Mouse (Mus musculus) cerebellum, postnatal 14 days (tissue): Measurements from ENCODE around the gene Sectm1b.
"Not testable (repeated sequence)": the region's sequence is repeated elsewhere in the genome, so short reads cannot be mapped to it uniquely, and the experiment has no call there.

Experiments used
- DNase-seq, 2 experiments: peaks; one replicate each; pipeline ENCODE4 v3.0.0; 2021; ENCODE audit warnings: mixed read lengths in 2 of 2

The Sectm1b gene

DNA sequence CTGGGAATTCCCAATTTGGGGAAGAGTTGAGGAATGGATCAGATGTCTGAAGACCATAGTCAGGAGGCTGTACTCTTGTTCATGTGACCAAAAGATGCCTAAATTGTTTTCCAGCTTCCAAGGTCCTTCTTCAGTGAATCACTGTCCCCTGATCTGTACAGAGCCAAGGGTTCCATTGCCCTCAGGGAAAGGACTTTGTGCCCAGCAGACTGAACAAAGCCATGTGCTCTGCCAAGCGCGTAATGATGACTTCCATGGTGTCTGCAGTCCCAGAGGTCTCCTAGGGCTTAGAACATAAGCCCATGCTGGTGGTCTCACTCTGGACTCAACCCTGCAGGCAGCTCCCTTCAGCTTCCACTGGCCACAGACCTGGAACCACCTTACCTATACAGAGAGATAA, 4.5 kb upstream of the Sectm1b start:
- DNase-seq, result no peak

DNA sequence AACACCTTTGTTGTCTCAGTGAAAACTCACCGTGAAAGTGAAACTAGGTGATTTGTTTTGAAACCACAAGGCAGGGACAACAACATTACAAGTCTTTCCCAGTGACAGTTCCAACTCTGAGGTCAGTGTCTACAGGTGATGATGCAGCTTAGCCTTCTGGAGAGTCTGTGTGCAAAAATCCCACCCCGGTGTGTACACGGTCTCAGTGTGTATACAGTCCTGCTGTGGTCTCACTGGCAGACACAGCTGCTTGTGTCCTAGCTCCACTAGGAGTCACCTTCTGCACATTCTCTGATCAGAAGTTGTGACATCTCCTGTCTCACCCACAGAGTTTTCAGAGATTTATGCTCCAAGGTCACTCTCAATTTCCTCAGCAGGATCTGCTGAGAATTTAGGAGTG, 828 bp upstream of the Sectm1b start:
- no peak for DNase-seq

DNA sequence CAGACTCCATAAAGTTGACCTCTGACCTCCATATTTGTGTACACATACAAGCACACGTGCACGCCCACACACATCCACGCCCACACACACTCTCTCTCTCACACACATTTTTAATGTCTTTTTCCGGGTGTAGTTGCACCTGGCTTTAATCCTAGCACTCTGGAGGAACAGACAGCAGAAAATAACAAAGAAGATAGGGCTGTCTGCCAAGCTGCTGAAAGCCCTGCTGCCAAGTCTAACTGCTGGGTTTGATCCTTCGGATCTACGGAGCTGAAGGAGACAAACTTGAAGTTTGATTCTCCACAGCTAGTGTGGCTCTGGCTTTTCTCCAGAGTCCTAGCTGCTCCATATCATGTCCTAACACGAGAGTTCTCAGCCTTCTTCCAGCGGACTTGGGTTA, 1.8 kb downstream of the Sectm1b start:
- no peak for DNase-seq

DNA sequence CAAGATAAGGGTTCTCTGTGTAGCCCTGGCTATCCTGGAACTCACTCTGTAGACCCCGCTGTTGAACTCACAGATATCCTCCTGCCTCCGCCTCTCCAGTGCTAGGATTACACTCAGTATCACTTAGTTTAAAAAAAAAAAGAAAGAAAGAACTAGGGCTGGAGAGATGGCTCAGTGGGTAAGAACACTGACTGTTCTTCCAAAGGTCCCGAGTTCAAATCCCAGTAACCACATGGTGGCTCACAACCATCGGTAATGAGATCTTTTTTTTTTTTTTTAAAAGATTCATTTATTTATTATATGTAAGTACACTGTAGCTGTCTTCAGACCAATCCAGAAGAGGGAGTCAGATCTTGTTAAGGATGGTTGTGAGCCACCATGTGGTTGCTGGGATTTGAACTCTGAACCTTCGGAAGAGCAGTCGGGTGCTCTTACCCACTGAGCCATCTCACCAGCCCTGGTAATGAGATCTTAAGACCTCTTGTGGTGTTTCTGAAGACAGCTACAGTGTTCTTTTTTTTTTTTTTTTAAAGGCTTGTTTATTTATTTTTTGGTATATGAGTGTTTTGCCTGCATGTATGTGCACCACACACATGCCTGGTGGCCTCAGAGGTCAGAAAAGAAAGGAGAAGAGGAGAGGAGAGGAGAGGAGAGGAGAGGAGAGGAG, 2.8 kb downstream of the Sectm1b start:
- DNase-seq, result not testable (repeated sequence)

DNA sequence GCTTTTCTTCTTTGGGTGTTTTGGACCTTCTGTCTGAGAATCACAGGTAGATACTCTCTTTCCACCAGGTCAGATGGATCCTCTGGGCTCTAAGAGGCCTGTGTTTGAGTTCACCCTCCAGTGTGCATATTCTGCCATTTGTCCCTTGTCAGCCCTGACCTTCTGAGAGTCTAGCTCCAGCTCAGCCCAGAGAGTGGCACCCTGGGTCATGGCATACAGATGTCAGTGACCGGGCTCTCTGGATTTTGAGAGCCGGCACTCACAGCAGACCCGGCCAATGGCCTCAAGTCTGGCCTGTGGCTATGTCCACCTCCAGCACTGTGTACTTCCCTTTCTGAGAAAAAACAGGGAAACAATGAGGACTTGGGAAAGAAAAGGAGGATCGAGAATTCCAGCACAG, 3.9 kb downstream of the Sectm1b start:
- no peak for DNase-seq

DNA sequence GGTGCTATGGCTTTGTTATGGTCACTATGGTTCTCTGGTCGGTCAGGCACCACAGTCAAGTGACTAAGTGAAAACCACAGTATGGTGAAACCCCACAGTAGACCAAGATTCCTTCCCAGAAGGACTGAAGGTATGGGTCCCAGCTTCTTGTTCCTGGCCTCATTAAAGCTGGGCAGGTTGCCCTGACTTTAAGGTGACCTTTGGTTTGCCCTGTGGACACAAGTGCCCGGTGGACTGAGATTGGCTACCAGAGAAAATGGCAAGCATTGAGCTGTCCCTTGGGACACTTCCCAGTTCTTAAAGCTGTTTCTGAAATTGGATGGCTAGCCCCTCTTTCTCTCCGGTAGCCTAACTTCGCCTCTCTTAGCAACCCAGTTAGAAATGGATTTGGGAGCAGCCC, 4.4 kb downstream of the Sectm1b start:
- no peak for DNase-seq

DNA sequence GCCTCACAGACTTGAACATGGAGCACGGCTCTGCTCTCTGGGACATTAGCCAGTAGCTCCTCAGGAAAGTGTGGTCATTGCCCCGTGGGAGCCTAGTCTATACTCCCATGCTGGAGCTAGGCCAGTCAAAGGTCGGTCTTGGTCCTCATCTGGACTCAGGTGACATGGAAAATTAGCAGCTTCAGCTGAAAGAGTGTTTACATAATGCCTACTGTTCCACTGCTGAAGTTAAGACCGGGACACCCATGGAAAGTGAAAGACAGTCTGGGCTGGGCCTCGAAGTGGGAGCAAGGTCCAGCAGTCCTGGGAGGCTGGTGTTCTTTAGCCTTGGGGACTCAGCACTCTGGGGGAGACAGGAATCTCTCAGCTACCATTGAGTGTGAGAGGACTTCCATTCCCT, 5.2 kb downstream of the Sectm1b start:
- no peak for DNase-seq

DNA sequence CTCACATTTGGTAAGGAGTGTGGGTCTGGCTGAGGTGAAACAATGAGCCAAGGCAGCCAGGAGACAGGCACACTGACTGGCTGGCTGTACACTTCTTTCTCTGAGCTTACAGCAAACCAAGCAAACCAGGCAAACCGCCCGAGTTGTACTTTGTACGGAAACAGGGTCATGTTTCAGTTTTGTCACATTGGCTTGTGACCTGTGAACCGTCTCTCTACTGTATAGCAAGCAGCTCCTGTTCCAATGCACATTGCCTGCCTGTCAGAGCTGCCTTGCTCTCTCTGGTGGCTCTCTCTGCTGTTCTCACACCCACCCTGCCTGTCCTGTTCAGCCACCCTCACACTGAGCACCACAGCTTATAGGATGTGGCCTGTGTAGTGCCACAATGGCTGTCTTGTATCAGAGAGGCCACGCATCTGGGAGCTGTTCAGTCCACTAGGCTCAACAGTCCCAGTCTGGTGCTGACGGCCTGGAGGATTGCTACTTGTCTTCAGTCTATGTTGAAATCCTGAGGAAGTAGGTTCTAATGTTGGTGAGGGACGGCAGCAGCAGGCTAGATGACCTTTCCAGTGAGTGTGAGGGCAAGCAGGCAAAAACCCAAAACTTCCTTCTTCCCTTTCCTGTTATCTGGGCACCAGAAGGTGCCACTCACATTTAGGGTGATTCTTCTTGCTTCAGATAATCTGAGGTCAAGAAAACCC, 6.7 kb downstream of the Sectm1b start:
- DNase-seq, result no peak

DNA sequence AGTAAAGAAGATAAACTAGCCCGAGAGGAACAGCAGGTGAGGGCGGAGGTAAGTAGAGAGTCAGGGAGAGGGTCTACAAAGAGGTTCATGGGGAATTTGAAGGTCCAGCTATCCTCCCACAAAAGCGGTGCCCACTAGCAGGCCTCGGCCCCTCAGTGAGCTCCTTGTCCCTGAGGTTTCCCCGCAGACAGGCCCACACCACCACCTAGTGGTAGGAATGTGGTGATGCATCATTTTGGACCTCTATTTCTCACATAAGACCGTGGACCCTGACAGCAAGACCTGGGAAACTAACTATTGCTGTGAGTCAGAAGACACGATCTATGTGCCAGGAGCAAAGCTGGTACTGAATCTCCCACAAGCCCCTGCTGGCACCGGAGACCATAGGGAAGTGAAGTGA, 9.8 kb downstream of the Sectm1b start:
- peak; percentile 89 for DNase-seq

DNA sequence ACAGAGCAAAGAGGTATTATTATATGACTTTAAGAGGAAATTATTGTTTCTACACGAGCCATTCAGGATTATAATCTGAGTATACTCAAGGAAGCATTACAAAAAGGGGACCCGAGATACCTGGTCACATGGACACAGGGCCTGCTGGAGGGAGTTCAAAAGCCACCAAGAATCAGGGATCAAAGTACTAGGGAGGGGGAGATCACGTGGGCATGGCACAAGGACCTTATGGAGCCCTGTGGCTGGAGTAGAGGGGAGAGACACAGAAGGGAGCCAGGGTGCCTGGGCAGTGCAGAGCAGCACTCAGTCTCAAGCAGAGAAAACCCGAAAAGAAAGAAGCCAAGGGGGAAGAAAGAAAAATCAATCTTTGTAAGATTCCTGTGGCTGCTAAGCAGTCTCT, 11.0 kb downstream of the Sectm1b start:
- DNase-seq, result no peak

DNA sequence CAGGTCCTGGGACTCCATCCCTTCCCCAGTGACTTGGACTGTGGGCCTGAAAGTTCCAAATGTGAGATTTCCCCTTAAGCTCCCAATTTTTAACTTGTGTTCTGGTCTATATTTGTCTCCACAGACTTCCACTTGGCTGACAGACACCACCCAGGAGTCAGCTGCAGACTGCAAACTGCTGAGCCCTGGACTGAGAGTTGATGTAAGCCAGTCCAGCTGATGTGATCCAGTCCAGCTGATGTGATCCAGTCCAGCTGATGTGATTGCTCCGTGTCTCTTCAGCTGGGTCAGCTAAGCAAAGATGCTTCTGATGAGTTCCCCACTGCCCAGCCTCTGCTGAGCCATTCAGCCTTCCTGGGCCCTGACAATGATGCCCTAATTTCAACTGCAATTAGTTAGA, 11.6 kb downstream of the Sectm1b start:
- DNase-seq, result no peak

DNA sequence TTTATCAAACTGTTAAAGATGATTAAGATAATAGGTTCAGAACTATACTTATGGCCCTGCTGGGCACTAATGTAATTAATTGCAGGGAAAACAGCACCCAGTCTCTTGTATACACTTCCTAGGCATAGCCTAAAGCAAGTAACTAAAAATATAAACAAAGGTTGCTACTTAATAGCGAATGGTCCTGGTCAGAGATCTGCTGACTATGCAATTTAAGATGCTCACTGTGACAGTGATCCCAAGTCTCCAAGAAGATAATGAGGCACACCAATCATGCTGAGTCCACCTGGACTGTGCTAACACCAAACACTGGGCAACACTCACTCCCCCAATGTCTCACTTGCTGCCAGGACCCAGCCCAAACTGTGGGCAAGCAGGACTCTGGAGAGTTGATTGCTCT, 13.5 kb downstream of the Sectm1b start:
- DNase-seq, result no peak

DNA sequence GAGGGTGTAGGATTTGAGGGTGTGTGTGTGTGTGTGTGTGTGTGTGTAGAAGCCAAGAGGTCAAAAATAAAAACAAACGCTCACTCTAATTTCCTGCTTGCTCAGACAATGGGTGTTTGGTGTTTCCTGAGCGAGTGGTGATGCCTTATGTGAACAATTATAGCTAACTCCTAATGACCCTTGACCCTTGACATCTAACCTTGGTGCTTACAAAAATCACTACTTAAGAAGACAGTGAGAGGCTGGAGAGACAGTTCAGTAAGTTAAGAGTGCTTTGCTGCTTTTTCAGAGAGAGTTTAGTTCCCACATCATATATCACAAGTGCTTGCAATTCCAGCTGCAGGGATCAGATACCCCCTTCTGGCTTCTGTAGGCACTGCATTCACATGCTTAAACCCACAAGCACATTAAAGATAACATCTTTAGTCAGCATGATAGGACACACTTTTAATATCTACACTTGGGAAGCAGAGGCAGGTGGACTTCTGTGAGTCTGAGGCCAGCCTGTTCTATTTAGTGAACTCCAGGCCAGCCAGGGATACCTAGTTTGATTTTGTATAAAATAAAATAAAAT, 15.5 kb downstream of the Sectm1b start:
- no peak for DNase-seq

DNA sequence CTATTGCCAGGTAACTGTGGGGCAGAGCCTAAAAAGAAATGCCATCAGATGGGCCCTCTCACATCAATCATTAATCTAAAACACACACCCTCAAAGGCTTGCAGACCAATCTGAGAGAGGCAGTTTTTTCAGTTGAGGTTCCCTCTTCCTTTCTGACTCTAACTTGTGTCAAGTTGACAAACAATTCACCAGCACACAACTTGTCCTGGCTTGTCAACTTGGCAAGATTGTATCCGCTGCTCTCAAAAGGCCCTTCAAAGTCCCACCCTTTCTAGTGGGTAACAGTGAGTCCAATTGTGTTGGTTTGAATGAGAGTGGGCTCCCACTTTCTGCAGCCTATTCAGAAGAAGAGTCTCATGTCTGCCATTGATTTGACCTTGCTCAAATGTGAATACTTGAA, 18.1 kb downstream of the Sectm1b start:
- DNase-seq, result no peak

DNA sequence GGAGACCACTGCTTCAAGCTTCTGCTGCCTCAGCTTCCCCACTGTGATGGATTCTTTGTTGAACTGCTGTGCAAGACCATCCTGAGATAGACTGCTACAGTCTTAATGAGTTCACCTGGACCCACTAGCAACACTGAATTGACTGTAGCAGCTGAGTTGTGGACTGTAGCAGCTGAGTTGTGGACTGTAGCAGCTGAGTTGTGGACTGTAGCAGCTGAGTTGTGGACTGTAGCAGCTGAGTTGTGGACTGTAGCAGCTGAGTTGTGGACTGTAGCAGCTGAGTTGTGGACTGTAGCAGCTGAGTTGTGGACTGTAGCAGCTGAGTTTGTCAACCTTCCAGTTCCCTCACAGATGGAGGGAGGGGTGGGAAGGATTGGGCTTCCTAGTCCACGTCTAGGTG, 20.3 kb downstream of the Sectm1b start:
- not testable (repeated sequence) for DNase-seq

DNA sequence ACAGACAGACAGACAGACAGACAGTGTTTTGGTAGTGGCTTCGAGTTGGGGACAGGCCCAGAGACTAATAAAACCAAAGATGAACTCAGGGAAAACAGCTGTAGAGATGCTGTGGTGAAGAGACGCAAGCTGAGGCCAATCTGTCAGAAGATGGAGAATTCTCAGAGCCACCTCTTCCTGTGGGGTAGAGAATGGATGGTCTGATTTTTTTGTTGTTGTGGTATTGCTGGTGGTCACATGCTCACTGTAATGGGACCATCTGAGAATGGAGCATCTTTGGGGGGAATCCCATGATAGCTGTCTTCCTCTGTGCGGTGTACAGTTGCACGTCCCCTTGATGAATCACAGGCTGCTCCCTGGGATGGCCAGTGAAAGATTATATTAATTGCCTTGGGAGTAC, 20.9 kb downstream of the Sectm1b start:
- no peak for DNase-seq

DNA sequence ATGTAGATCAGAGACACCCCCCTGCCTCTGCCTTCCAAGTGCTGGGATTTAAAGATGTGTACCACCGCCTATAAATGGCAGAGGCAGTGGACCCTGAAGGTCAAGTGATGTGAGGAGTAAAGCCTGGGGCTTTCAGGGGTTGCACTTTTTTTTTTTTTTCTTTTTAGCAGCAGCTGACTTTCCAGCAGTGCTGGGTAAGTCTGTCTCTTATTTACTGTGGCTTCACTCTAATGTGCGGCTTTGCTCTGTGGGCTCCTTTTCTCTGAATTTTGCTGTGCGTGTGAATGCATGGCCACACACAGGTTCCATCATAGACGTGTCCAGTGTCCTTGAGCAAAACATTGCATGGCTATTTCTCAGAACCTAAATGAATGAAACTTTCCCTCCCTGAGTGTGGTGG, 21.7 kb downstream of the Sectm1b start:
- DNase-seq, result no peak

DNA sequence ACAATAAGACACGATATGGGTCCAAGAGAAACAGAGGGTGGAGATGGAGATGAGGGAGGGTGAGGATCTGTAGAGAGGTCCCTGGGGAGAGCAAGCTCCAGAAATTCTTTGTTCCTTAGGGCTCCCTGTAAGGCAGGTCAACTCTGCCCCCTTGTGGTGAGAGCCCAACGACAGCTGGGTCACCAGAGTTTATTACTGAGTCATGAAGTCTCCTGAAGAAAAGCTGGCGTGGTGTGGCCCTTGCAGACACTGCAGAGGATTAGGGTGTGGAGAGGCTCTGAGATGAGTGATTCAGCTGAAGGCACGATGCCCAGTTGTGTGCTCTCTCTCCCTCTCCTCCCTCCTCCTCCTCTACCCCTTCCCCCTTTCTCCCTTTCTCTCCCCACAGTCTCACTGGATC, 22.2 kb downstream of the Sectm1b start:
- DNase-seq, result peak; percentile 79 to 88

DNA sequence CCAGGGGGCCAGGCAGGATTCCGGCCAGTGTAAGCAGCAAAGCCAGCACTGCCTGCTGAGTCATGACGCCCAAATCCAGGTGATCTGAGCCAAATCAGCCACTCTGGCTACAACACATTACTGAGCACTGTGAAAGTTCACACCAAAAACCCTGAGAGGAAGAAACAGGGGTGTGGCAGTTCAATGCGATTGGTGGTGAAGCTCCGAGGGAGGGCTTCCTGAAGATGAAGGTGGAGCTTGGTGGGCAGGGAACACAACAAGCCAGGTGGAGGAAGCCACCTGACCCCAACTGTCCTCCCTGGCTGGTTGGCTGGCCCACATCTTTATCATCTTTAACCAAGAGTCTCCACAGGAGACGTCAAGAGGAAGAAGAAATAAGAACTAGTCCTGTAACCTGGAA, 24.1 kb downstream of the Sectm1b start, which contains the start of gene Cd7:
Gene Cd7 (minus strand): TSS at position 117 of the 400 bp plus-strand sequence.
- DNase-seq, result no peak

DNA sequence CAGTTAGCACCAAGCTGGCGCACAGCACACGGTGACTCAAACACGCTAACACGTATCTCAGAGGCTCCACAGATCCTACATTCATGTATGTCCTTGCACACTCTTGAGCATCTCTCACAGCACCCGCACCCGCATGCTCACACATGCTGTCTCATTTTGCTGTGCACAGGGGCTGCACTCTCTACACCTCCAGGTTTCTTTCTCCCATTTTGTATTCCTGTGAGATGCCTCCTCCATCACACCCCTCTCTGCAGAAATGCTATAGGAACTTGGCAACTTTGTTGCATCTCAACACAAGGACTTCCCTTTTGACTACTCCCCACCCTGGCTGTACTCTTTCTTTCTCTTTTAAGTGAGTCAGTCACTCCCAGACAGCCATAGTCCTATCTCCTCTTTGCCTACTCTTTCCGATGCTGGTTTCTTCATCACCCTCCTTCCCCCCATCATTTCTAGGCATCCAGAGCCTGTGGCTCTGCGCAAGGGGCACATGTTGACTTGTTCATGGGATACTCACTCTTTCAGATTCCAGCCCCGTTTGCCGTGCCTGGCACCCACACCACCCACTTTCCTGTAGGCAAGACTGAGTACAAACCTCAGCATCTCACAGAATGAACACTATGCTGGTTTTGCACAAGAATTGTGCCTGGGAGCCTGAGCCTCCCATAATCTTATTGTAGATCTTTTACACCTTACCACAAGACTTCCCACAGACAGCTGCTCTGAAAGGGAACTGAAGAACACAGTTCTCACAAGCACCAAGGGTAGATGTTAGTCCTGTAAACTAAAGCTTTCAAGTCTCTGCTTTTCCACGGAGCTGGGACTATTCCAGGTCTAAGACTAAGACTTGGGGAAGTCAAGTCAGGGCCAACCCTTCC, 24.8 kb downstream of the Sectm1b start:
- no peak for DNase-seq

DNA sequence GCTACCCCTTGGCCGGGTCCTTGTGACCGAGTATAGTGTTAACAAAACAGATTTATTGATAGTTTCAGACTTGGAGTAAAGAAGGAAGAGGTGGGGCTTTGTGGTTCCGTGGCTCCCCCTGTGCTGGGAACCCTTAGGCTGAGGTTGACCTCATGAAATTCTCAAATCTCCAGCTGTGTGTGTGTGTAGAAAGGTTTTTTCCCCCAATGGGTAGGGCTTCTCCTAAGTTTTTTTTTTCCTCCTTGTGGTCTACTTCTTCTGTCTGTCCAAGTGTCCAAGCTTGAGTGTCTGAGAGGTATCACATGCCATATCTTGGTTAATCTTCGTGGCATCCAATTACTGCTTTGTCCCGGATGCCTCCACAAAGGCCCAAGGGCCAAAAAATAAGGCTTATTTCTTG, 30.3 kb downstream of the Sectm1b start:
- DNase-seq, result no peak

DNA sequence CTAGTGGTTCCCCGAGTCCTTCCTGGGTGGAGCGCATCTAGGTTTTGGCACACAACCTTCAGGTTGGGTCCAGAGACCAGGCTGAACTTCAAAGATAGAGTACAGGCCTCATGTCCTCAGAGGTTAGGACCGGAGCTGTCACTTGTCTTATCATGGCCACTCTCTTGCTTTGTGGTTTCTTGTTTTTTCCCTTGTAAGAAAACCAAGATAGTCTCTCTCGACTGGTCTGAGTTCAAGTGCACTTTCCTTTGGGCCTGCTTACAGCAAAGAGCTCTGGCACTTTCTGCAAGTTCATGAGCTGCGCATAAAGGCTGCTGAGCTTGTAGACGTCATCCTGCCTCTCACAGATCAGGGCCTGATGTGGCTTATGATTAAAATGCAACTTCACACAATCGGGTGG, 36.1 kb downstream of the Sectm1b start:
- DNase-seq, result no peak

DNA sequence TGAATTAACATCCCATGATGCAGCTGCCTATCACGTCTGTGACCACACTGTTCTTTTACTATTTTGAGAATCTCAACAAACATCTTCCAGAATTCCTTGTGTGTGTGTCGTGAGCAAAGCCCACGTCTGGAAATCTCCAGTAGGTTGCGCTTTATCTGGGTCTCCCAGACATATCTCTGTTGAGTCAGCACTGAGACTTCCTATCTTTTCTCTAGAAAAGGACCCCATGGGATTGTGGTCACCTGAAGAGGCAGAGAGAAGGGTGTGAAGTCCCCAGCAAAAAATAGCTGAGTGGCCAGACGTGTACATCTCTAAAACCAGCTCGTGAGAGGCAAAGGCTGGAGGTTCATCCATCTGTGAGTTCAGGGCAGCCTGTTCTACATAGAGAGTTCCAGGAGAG, 39.2 kb downstream of the Sectm1b start:
- no peak for DNase-seq
